Mouse (Mus musculus) stomach, postnatal 0 days (tissue): ENCODE data around the gene Adcy5. TPM values are rescaled to one million over a fixed set of nuclear protein-coding genes. Genes with fewer than 3 reads are reported as not detected.

Source experiments
- ATAC-seq: fragments of 200-750 bp; cut with Nextera tagmentation; 2 replicates; pipeline ENCODE4 v1.8.0; 2017; ENCODE audit not compliant: low FRiP score, low TSS enrichment
- DNase-seq: peaks from one replicate; pipeline ENCODE4 v3.0.0-alpha.2; 2016; ENCODE audit warnings: low spot score
- H3K27ac ChIP-seq: fragments of 300-500 bp; sonication (generic); replicated peaks from 2 replicates; pipeline ENCODE4 v1.5.1; 2014; ENCODE audit warnings: mild to moderate bottlenecking, control low read depth
- H3K27me3 ChIP-seq: fragments of 300-500 bp; sonication (generic); 2 replicates; pipeline ENCODE4 v1.6.1; 2014; ENCODE audit warnings: low read length; ENCODE audit not compliant: control insufficient read depth, insufficient read depth
- H3K36me3 ChIP-seq: fragments of 300-500 bp; sonication (generic); 2 replicates; pipeline ENCODE4 v1.6.1; 2014; ENCODE audit warnings: low read length, mixed read lengths; ENCODE audit not compliant: control insufficient read depth, insufficient read depth
- H3K4me1 ChIP-seq: fragments of 300-500 bp; sonication (generic); replicated peaks from 2 replicates; pipeline ENCODE4 v1.6.1; 2014; ENCODE audit warnings: antibody characterized with exemption; ENCODE audit not compliant: control insufficient read depth, insufficient read depth
- H3K4me2 ChIP-seq: fragments of 300-500 bp; sonication (generic); replicated peaks from 2 replicates; pipeline ENCODE4 v1.6.1; 2014; ENCODE audit warnings: low read depth, mild to moderate bottlenecking, control low read depth, moderate library complexity
- H3K4me3 ChIP-seq: fragments of 300-500 bp; sonication (generic); 2 replicates; pipeline ENCODE4 v1.5.1; 2014; ENCODE audit warnings: low read depth, low read length, control low read depth
- H3K9ac ChIP-seq: fragments of 300-500 bp; sonication (generic); 2 replicates; pipeline ENCODE4 v1.6.1; 2014; ENCODE audit warnings: mild to moderate bottlenecking, low read length, control low read depth, mixed read lengths
- H3K9me3 ChIP-seq: fragments of 300-500 bp; sonication (generic); 2 replicates; pipeline ENCODE4 v1.6.1; 2016; ENCODE audit warnings: low read length; ENCODE audit not compliant: control insufficient read depth
- CTCF ChIP-seq: IDR thresholded peaks from 2 replicates; pipeline ENCODE4 v1.5.1; 2016; ENCODE audit warnings: antibody characterized with exemption, low read depth, mild to moderate bottlenecking, moderate library complexity
- EP300 ChIP-seq: optimal IDR thresholded peaks from 2 replicates; pipeline ENCODE3; 2016; ENCODE audit warnings: antibody characterized with exemption
- WGBS: fragments of 180-500 bp; shearing (Covaris S2); extraction: QIAGEN DNeasy Blood & Tissue Kit; methylation state at CpG from one replicate; pipeline ENCODE4 v1.1.7; 2014; 5-methylcytosine and 5-hydroxymethylcytosine counted together
- polyA plus RNA-seq: library from polyadenylated mRNA; unstranded; fragments of >200 nt; fragmentation: Nextera tagmentation; extraction: Ambion mirVana; gene quantifications from 2 replicates; pipeline ENCODE4 v1.2.1, GENCODE M21; 2015

Gene Adcy5
- polyA plus RNA-seq, 1 experiment from 2014 or later = 2.2 TPM

DNA sequence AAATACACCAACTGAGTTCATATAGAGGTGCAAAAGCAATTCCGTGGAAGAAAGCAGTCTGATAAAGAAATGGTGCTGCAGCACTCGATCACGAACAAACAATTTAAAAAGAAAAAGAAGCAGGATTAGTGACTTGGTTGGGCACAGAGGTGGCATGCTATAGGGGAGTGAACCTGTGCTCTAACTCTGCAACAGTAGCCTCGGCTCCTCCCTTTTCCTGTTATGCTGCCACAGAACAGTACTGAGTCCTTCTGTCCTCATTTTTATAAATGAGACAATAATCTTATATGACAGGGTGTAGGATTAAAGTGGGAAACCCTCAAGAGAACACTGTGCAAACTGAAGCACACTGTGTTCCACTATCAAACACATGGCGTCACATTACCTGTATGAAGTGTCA, 162.8 kb downstream of the Adcy5 start:
- 83% methylated on average over 5 of the region's 5 CpGs for WGBS
- H3K4me2 ChIP-seq = no peak overlapping the region
- no peak for TF ChIP-seq CTCF
- TF ChIP-seq EP300 = no peak
- H3K27ac ChIP-seq = no peak overlapping the region
- ATAC-seq (no peak), DNase-seq (no peak)
- no peaks in the 10 kb centered on the region for H3K27me3 ChIP-seq
- no peak overlapping the region for H3K4me3 ChIP-seq
- peaks cover 6% of the 10 kb centered on the region for H3K36me3 ChIP-seq
- no peaks in the 10 kb centered on the region for H3K9me3 ChIP-seq
- H3K4me1 ChIP-seq = no peaks in the 10 kb centered on the region
- H3K9ac ChIP-seq = no peak overlapping the region

DNA sequence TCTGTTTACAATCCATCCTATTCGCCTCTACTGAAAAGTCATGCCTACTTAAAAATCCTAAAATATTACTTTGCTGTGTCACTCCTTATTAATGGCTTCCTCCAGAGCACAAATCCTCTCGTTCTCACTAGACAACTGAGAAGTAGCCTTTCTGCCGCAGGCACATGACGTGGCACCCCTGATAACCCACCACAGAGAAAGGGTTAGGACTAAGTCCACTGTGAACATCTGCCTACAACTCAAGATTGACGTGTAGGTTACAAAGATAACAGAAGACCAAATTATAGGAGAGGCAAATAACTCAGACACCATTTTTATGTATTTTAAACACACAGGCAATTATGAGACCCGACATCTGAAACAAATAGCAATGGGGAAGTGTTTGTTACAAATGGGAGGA, 163.7 kb downstream of the Adcy5 start:
- peaks cover 5% of the 10 kb centered on the region for H3K36me3 ChIP-seq
- ATAC-seq (no peak), DNase-seq (no peak)
- no peak overlapping the region for H3K4me3 ChIP-seq
- no peaks in the 10 kb centered on the region for H3K9me3 ChIP-seq
- H3K27ac ChIP-seq = no peak overlapping the region
- H3K4me1 ChIP-seq = no peaks in the 10 kb centered on the region
- no peak overlapping the region for H3K4me2 ChIP-seq
- H3K27me3 ChIP-seq = no peaks in the 10 kb centered on the region
- H3K9ac ChIP-seq = no peak overlapping the region
- 65% methylated on average over 6 of the region's 6 CpGs for WGBS
- TF ChIP-seq CTCF (no peak), EP300 (no peak)

DNA sequence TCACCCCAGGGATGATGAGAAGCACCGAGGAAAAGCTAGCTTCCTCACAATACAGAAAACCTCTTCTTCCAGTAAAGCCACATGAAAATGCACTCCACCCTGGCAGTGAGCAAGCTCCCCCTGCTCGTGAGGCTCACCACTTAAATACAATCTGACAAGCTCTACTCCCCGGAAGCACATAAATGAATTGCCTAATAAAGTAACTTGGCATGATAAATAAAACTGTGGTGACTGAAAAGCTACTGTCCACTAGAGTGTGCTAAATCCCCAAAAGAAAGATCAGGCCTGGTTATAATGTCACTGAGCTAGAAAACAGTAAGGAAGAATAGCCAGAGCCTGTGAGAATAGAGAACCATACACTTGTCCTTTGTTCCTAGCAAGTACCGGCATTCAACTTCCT, 164.7 kb downstream of the Adcy5 start:
- ATAC-seq = no peak
- TF ChIP-seq CTCF = peak; percentile 89
- no peak for TF ChIP-seq EP300
- no peaks in the 10 kb centered on the region for H3K27me3 ChIP-seq
- H3K36me3 ChIP-seq = no peaks in the 10 kb centered on the region
- no peaks in the 10 kb centered on the region for H3K4me1 ChIP-seq
- no peak overlapping the region for H3K4me2 ChIP-seq
- H3K27ac ChIP-seq = no peak overlapping the region
- no peak for DNase-seq
- no peaks in the 10 kb centered on the region for H3K9me3 ChIP-seq
- WGBS = 27% methylated on average over 4 of the region's 4 CpGs
- H3K4me3 ChIP-seq = no peak overlapping the region
- H3K9ac ChIP-seq = no peak overlapping the region

DNA sequence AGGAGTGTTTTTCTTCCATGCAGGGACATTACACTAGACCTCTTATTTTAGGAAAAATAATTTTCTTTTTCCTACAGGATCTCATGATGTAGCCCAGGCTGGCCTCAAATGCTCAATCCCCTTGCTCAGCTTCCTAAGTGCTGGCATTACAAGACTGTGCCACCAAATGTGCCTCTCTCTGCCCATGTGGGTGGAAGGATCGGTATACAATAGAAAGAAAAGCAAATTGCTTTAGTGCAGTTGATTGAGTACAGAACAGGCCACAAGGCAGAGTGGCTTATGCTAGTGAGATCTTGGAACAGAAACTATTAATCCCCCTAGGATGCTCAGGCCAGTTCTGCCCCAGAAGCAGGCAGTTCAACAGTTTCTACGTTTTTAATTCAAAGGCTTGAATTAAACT, 165.1 kb downstream of the Adcy5 start:
- no peak overlapping the region for H3K4me2 ChIP-seq
- TF ChIP-seq CTCF (no peak), EP300 (no peak)
- ATAC-seq (no peak), DNase-seq (no peak)
- H3K27ac ChIP-seq = no peak overlapping the region
- no peak overlapping the region for H3K4me3 ChIP-seq
- no peaks in the 10 kb centered on the region for H3K9me3 ChIP-seq
- H3K4me1 ChIP-seq = no peaks in the 10 kb centered on the region
- no peak overlapping the region for H3K9ac ChIP-seq
- no peaks in the 10 kb centered on the region for H3K27me3 ChIP-seq
- no peaks in the 10 kb centered on the region for H3K36me3 ChIP-seq
- WGBS = 84% methylated on average over 2 of the region's 2 CpGs

DNA sequence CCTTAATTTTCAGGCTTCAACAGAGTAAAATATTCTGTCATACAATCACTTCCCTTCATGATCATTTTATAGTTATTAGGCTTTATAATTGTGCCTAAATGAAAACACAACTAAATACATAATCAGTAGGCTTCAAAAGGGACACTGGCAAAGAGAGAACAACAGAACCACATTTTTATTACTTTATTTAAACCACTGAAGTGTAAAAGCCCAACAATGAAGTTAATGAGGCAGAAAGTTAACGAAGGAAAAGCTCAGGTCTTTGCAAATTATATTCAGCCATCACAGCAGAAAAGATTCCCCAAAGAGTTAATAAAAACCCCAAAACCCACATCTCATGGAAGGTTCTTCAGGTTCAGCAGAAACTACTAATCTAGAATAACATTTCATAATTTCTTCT, 175.8 kb downstream of the Adcy5 start:
- no peak overlapping the region for H3K27ac ChIP-seq
- 85% methylated on average over 1 of the region's 1 CpGs for WGBS
- no peak overlapping the region for H3K9ac ChIP-seq
- no peak overlapping the region for H3K4me2 ChIP-seq
- ATAC-seq (no peak), DNase-seq (no peak)
- no peaks in the 10 kb centered on the region; the same call in 1 of the 2 replicates for H3K36me3 ChIP-seq
- H3K27me3 ChIP-seq = no peaks in the 10 kb centered on the region
- no peak overlapping the region for H3K4me3 ChIP-seq
- no peaks in the 10 kb centered on the region for H3K4me1 ChIP-seq
- H3K9me3 ChIP-seq = no peaks in the 10 kb centered on the region
- TF ChIP-seq EP300 (no peak), CTCF (no peak)

Other genes starting within 250 kb of the Adcy5 start
- gene Hacd2, start 132.4 kb upstream of the Adcy5 start, polyA plus RNA-seq = 99.6 and 107 TPM in 2 replicates
- 40.1 and 41.4 TPM in 2 replicates for gene Sec22a, start 209.0 kb downstream of the Adcy5 start, polyA plus RNA-seq